Mouse (Mus musculus): Measurements from ENCODE around the gene Gm3402. TPM values are rescaled to one million over a fixed set of nuclear protein-coding genes. Genes with fewer than 3 reads are reported as not detected.

The Gm3402 gene
- polyA plus RNA-seq (2017; shearing (Covaris generic)), result not detected

DNA sequence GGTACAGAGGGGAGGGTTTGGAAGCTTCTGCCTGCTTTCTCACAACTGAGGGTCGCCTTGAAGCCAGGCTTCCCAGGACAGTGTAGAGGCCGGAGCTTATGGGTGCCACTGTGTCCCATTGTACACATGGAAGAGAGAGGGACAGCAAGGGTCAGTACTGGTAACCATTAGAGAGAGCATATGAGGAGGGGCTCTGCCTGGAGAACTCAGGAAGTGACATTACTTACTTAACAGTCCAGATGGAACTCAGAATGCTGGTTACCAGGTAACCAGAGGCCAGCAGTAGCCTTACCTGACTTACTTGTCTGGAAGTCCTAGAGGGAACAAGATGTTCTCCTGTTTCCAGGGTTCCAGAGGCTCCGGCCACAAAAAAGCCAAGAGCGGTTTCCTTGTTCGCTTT, at the start of gene Gm3402:
TSS of gene Gm3402 (plus strand) at position 301 of the 400 bp plus-strand sequence.

DNA sequence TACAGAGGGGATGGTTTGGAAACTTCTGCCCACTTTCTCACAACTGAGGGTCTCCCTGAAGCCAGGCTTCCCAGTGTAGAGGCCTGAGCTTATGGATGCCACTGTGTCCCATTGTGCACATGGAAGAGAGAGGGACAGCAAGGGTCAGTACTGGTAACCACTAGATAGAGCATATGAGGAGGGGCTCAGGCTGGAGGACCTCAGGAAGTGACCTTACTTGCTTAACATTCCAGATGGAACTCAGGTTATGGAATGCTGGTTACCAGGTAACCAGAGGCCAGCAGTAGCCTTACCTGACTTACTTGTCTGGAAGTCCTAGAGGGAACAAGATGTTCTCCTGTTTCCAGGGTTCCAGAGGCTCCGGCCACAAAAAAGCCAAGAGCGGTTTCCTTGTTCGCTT, 32.3 kb upstream of the Gm3402 start, which contains the start of gene Gm6408:
TSS of gene Gm6408 (plus strand) at position 301 of the 400 bp plus-strand sequence.

DNA sequence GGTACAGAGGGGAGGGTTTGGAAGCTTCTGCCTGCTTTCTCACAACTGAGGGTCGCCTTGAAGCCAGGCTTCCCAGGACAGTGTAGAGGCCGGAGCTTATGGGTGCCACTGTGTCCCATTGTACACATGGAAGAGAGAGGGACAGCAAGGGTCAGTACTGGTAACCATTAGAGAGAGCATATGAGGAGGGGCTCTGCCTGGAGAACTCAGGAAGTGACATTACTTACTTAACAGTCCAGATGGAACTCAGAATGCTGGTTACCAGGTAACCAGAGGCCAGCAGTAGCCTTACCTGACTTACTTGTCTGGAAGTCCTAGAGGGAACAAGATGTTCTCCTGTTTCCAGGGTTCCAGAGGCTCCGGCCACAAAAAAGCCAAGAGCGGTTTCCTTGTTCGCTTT, 22.9 kb upstream of the Gm3402 start, which contains the start of gene Gm6370:
TSS of gene Gm6370 (plus strand) at position 301 of the 400 bp plus-strand sequence.

DNA sequence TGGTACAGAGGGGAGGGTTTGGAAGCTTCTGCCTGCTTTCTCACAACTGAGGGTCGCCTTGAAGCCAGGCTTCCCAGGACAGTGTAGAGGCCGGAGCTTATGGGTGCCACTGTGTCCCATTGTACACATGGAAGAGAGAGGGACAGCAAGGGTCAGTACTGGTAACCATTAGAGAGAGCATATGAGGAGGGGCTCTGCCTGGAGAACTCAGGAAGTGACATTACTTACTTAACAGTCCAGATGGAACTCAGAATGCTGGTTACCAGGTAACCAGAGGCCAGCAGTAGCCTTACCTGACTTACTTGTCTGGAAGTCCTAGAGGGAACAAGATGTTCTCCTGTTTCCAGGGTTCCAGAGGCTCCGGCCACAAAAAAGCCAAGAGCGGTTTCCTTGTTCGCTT, 11.8 kb upstream of the Gm3402 start, which contains the start of gene 4930449I24Rik:
TSS of gene 4930449I24Rik (plus strand) at position 301 of the 400 bp plus-strand sequence.

DNA sequence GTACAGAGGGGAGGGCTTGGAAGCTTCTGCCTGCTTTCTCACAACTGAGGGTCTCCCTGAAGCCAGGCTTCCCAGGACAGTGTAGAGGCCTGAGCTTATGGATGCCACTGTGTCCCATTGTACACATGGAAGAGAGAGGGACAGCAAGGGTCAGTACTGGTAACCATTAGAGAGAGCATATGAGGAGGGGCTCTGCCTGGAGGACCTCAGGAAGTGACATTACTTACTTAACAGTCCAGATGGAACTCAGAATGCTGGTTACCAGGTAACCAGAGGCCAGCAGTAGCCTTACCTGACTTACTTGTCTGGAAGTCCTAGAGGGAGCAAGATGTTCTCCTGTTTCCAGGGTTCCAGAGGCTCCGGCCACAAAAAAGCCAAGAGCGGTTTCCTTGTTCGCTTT, 11.6 kb downstream of the Gm3402 start, which contains the start of gene Gm3404:
TSS of gene Gm3404 (plus strand) at position 301 of the 400 bp plus-strand sequence.

DNA sequence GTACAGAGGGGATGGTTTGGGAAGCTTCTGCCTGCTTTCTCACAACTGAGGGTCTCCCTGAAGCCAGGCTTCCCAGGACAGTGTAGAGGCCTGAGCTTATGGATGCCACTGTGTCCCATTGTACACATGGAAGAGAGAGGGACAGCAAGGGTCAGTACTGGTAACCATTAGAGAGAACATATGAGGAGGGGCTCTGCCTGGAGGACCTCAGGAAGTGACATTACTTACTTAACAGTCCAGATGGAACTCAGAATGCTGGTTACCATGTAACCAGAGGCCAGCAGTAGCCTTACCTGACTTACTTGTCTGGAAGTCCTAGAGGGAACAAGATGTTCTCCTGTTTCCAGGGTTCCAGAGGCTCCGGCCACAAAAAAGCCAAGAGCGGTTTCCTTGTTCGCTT, 23.4 kb downstream of the Gm3402 start, which contains the start of gene Gm3409:
TSS of gene Gm3409 (plus strand) at position 301 of the 400 bp plus-strand sequence.

DNA sequence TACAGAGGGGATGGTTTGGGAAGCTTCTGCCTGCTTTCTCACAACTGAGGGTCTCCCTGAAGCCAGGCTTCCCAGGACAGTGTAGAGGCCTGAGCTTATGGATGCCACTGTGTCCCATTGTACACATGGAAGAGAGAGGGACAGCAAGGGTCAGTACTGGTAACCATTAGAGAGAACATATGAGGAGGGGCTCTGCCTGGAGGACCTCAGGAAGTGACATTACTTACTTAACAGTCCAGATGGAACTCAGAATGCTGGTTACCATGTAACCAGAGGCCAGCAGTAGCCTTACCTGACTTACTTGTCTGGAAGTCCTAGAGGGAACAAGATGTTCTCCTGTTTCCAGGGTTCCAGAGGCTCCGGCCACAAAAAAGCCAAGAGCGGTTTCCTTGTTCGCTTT, 41.9 kb downstream of the Gm3402 start, which contains the start of gene Gm3415:
TSS of gene Gm3415 (plus strand) at position 301 of the 400 bp plus-strand sequence.

Other genes with a start within 250 kb of the Gm3402 start
- not detected for gene Wasf3, start 129.1 kb upstream of the Gm3402 start, polyA plus RNA-seq (2017; shearing (Covaris generic))
- not detected for gene Gm6408, start 32.2 kb upstream of the Gm3402 start, polyA plus RNA-seq (2017; shearing (Covaris generic))
- not detected for gene Gm6370, start 22.8 kb upstream of the Gm3402 start, polyA plus RNA-seq (2017; shearing (Covaris generic))
- gene 4930449I24Rik, start 11.7 kb upstream of the Gm3402 start, polyA plus RNA-seq (2017; shearing (Covaris generic)), result not detected
- gene Gm3404, start 11.7 kb downstream of the Gm3402 start, polyA plus RNA-seq (2017; shearing (Covaris generic)), result not detected
- gene Gm3409, start 23.5 kb downstream of the Gm3402 start, polyA plus RNA-seq (2017; shearing (Covaris generic)), result not detected
- gene Gm3415, start 42.0 kb downstream of the Gm3402 start, polyA plus RNA-seq (2017; shearing (Covaris generic)), result not detected
- not detected for gene Gpr12, start 71.1 kb downstream of the Gm3402 start, polyA plus RNA-seq (2017; shearing (Covaris generic))

All from inflammation-experienced regulatory T-cells, adult 16 weeks (primary cell).